Mouse (Mus musculus): ENCODE measurements around the gene Noxo1. TPM values are rescaled to one million over a fixed set of nuclear protein-coding genes. Genes with fewer than 3 reads are reported as not detected.
"Not testable (repeated sequence)": the region's sequence is repeated elsewhere in the genome, so short reads cannot be mapped to it uniquely, and the experiment has no call there.

Noxo1 gene
- polyA plus RNA-seq, 1 experiment from 2014 or later: 5.3 TPM

DNA sequence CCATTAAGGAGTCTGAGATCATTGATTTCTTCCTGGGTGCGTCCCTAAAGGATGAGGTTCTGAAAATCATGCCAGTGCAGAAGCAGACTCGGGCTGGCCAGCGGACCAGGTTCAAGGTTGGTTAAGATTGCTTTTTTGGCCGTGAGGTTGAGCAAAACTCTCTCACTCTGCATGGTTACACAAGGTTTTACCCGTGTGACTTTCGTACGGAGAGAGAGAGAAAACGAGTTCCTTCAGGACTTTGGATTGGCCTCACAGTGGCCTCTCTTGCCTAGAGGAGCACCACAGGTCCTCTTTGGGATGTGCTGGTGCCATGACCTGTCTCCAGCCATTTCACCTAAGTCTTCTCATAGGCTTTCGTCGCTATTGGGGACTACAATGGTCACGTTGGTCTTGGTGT, 24.6 kb downstream of the Noxo1 start:
- Histone ChIP-seq H3K4me3 (ENCODE audit: low read depth, low read length) (peak overlapping the region; percentile 91), H3K4me2 (ENCODE audit: low read depth, low read length) (peak overlapping the region; percentile 81), H3K27ac (replicated peaks; ENCODE audit: low read depth, low read length) (peak overlapping the region; percentile 87; the same call in 1 of the 2 replicates), H3K4me1 (ENCODE audit: control insufficient read depth, insufficient read depth, low read length) (peaks cover 15% of the 10 kb centered on the region), H3K9ac (ENCODE audit: low read depth, low read length) (peak overlapping the region; percentile 96), H3K36me3 (ENCODE audit: control insufficient read depth, insufficient read depth, low read length) (peaks cover 37% of the 10 kb centered on the region)
- not testable (repeated sequence) for DNase-seq (ENCODE audit: low spot score); ATAC-seq (ENCODE audit: low read depth); H3K27me3 ChIP-seq (replicated peaks; ENCODE audit: control insufficient read depth, insufficient read depth, low read length); H3K9me3 ChIP-seq (ENCODE audit: control insufficient read depth, low read length)
- WGBS: under 1% methylated on average over 10 of the region's 11 CpGs

DNA sequence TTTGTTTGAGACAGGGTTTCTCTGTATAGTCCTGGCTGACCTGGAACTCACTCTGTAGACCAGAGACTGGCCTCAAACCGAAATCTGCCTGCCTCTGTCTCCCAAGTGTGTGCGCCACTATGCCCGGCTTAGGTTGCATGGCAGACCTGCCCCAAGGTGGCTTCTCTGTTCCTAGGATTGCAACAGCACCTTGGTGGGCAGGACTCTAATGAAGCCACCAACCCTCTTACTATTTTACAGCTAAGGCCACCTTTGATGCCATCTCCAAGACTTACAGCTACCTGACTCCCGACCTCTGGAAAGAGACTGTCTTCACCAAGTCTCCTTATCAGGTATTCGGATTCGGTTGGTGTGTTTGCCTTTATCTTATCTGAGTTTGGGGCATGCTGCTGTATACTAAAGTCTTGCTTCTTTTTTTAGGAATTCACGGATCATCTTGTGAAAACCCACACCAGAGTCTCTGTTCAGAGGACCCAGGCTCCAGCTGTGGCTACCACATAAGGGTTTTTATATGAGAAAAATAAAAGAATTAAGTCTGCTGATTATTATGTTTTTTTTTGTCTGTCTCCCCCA, 25.4 kb downstream of the Noxo1 start:
- peaks cover 15% of the 10 kb centered on the region for H3K4me1 ChIP-seq (ENCODE audit: control insufficient read depth, insufficient read depth, low read length)
- H3K27me3 ChIP-seq (replicated peaks; ENCODE audit: control insufficient read depth, insufficient read depth, low read length); H3K9me3 ChIP-seq (ENCODE audit: control insufficient read depth, low read length); DNase-seq (ENCODE audit: low spot score); ATAC-seq (ENCODE audit: low read depth): not testable (repeated sequence)
- peak overlapping the region; percentile 57 for H3K9ac ChIP-seq (ENCODE audit: low read depth, low read length)
- peak overlapping the region; percentile 91 for H3K4me3 ChIP-seq (ENCODE audit: low read depth, low read length)
- 56% methylated on average over 7 of the region's 7 CpGs for WGBS
- peak overlapping the region; percentile 81 for H3K4me2 ChIP-seq (ENCODE audit: low read depth, low read length)
- H3K27ac ChIP-seq (replicated peaks; ENCODE audit: low read depth, low read length): peak overlapping the region; percentile 15; the same call in 1 of the 2 replicates
- peaks cover 30% of the 10 kb centered on the region for H3K36me3 ChIP-seq (ENCODE audit: control insufficient read depth, insufficient read depth, low read length)

DNA sequence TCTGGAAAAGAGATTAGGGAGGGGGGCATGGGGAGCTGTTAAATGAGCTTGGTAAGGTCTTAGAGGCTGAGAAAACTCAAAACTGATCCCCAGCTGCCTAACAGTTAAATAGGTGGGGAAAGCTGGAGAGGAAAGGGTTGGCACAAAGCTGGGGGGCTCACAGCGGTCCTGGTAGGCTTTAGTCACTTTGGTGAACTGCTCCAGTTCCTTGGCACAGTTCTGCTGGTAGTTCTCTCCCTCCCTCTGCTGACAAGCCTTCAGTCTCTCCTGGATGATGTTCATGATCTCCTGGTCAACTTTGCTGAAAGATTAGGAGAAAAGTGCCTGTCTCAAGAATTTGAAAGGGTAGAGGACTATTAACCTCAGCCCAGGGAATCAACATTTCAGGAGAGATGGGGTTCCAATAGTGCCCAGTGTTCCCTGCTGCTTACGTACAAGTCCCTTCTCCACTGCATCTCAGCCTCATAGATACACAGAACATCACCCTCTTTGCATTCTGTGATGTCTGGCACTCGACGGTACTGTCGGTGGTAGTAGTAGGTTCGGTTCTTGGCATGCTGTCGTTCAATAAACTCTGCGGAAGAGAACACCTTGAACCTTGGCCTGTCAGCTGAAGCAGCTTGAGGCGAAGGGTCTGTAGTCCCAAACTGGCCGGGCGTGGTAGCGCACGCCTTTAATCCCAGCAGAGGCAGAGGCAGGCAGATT, 26.3 kb downstream of the Noxo1 start:
- Histone ChIP-seq H3K9ac (ENCODE audit: low read depth, low read length) (peak overlapping the region; percentile 14), H3K4me1 (ENCODE audit: control insufficient read depth, insufficient read depth, low read length) (peaks cover 15% of the 10 kb centered on the region), H3K4me2 (ENCODE audit: low read depth, low read length) (peak overlapping the region; percentile 75), H3K36me3 (ENCODE audit: control insufficient read depth, insufficient read depth, low read length) (peaks cover 26% of the 10 kb centered on the region), H3K27ac (replicated peaks; ENCODE audit: low read depth, low read length) (no peak overlapping the region), H3K27me3 (replicated peaks; ENCODE audit: control insufficient read depth, insufficient read depth, low read length) (no peaks in the 10 kb centered on the region), H3K4me3 (ENCODE audit: low read depth, low read length) (peak overlapping the region; percentile 70; the same call in 1 of the 2 replicates), H3K9me3 (ENCODE audit: control insufficient read depth, low read length) (no peaks in the 10 kb centered on the region)
- DNase-seq (ENCODE audit: low spot score) (no peak), ATAC-seq (ENCODE audit: low read depth) (no peak)
- 28% methylated on average over 13 of the region's 13 CpGs for WGBS

DNA sequence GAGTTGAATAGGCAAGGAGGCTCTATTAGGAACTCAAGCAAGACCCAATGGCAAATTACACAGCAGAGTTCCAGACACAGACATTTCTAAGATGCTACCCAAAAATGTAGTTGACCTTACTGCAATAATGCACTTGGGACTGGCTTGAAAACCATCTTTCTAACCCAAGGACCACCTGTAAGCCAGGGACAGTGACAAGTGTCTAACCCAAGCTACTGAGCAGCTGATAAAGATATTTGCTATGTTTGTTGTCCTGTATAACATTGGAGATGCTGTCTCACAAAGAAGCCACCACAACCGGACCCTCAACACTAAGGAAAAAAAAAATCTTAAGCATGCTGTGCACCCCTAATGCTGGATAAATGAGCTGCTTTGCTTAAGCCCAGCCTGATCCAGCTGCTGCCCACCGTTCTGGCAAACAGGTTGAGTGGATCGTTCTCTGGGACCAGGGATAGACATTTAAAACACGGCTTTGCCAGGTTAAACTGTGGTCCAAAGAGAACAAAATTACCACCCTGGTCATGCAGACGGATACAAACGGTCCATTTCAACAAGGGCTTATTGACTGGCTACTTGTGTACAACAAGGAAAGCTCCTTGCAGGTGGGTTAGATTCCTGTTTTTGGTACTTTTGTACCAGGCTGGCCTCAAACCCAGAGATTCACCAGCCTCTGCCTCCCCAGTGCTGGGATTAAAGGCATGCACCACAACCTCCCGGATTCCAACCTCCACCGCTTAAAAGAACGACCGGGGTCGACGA, 27.3 kb downstream of the Noxo1 start:
- no peak for DNase-seq (ENCODE audit: low spot score)
- peak overlapping the region; percentile 75 for H3K4me2 ChIP-seq (ENCODE audit: low read depth, low read length)
- H3K9ac ChIP-seq (ENCODE audit: low read depth, low read length): peak overlapping the region; percentile 89
- H3K36me3 ChIP-seq (ENCODE audit: control insufficient read depth, insufficient read depth, low read length): peaks cover 25% of the 10 kb centered on the region
- H3K4me1 ChIP-seq (ENCODE audit: control insufficient read depth, insufficient read depth, low read length): peaks cover 15% of the 10 kb centered on the region
- no peaks in the 10 kb centered on the region for H3K27me3 ChIP-seq (replicated peaks; ENCODE audit: control insufficient read depth, insufficient read depth, low read length)
- H3K4me3 ChIP-seq (ENCODE audit: low read depth, low read length): peak overlapping the region; percentile 70
- H3K27ac ChIP-seq (replicated peaks; ENCODE audit: low read depth, low read length): peak overlapping the region; percentile 74; the same call in 1 of the 2 replicates
- ATAC-seq (ENCODE audit: low read depth): no peak
- H3K9me3 ChIP-seq (ENCODE audit: control insufficient read depth, low read length): no peaks in the 10 kb centered on the region
- 3% methylated on average over 12 of the region's 12 CpGs for WGBS

DNA sequence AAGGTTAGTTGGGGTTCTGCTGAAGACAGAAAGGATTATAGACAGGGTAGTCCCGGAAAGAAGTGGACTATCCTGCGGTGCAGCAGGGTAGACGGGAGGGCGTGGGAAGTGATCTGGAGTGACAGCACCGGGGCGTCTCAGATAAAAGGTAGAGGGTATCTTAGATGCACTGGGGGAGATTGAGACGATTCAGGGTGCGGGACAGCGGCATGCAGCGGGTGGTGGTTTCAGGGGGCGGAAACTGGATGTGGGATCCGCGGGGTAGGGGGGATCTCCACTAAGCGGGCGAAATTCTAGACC, 27.8 kb downstream of the Noxo1 start:
- DNase-seq (ENCODE audit: low spot score) (peak; percentile 16), ATAC-seq (ENCODE audit: low read depth) (peak; percentile 2; the same call in 1 of the 2 replicates)
- Histone ChIP-seq H3K4me2 (ENCODE audit: low read depth, low read length) (peak overlapping the region; percentile 75), H3K27ac (replicated peaks; ENCODE audit: low read depth, low read length) (peak overlapping the region; percentile 74), H3K27me3 (replicated peaks; ENCODE audit: control insufficient read depth, insufficient read depth, low read length) (no peaks in the 10 kb centered on the region), H3K4me1 (ENCODE audit: control insufficient read depth, insufficient read depth, low read length) (peaks cover 15% of the 10 kb centered on the region), H3K9me3 (ENCODE audit: control insufficient read depth, low read length) (no peaks in the 10 kb centered on the region), H3K9ac (ENCODE audit: low read depth, low read length) (peak overlapping the region; percentile 89), H3K4me3 (ENCODE audit: low read depth, low read length) (peak overlapping the region; percentile 70), H3K36me3 (ENCODE audit: control insufficient read depth, insufficient read depth, low read length) (peaks cover 20% of the 10 kb centered on the region)
- 0% methylated on average over 12 of the region's 15 CpGs for WGBS

DNA sequence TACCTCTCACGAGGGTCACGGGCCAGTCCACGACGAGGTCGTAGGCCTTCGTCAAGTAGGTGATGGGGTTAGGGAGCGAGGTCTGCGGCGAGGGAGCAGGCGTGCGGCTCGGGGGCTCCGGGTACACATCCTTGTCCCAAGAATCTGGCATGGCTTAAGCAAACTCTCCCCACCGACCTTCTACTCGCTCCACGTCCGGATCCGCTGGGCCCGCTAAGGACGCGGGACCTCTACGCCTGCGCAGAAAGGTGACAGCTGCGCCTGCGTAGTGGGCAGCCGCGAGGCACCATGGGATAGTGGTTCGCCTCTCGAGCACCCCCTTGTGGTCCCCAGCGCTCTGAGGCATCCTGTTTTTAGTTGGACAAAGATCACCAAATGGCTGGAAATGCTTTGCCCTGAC, 28.1 kb downstream of the Noxo1 start, which contains the start of gene Ndufb10:
Ndufb10 (minus strand) TSS at position 295 of the 400 bp plus-strand sequence.
- Histone ChIP-seq H3K27ac (replicated peaks; ENCODE audit: low read depth, low read length) (peak within 1 kb of the TSS; percentile 74), H3K4me1 (ENCODE audit: control insufficient read depth, insufficient read depth, low read length) (peaks cover 15% of the 10 kb centered on the region), H3K9ac (ENCODE audit: low read depth, low read length) (peak within 1 kb of the TSS; percentile 89), H3K4me2 (ENCODE audit: low read depth, low read length) (peak within 1 kb of the TSS; percentile 75), H3K36me3 (ENCODE audit: control insufficient read depth, insufficient read depth, low read length) (peaks cover 20% of the 10 kb centered on the region), H3K9me3 (ENCODE audit: control insufficient read depth, low read length) (no peaks in the 10 kb centered on the region), H3K27me3 (replicated peaks; ENCODE audit: control insufficient read depth, insufficient read depth, low read length) (no peaks in the 10 kb centered on the region), H3K4me3 (ENCODE audit: low read depth, low read length) (peak within 1 kb of the TSS; percentile 70)
- DNase-seq (ENCODE audit: low spot score) (peak; percentile 96), ATAC-seq (ENCODE audit: low read depth) (peak; percentile 76)
- WGBS: 0% methylated on average over 23 of the region's 30 CpGs

DNA sequence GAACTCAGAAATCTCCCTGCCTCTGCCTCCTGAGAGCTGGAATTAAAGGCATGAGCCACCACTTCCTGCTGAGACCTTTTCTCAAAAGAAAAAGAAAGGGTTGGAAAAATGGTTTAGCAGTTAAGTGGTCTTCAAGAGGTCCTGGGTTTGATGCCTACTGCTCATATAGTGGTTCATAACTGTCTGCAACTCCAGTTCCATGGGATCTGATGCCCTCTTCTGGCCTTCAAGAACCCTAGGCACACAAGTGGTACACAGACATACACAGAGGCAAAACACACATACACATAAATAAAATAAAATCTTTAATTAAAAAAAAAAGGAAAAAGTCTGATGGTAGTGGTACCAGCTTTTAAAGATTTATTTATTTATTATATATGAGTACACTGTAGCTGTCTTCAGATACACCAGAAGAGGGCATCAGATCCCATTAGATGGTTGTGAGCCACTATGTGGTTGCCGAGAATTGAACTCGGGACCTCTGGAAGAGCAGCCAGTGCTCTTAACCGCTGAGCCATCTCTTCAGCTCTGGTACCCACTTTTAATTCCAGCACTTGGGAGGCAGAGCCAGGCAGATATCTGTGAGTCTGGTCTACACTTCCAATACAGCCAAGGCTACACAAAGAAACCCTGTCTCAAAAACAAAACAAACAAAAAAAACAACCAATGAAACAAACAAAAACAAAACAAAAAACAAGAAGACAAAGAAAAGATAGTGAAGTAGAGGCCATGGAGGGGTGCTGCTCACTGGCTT, 29.8 kb downstream of the Noxo1 start:
- Histone ChIP-seq H3K4me1 (ENCODE audit: control insufficient read depth, insufficient read depth, low read length) (peaks cover 15% of the 10 kb centered on the region), H3K4me2 (ENCODE audit: low read depth, low read length) (no peak overlapping the region), H3K9ac (ENCODE audit: low read depth, low read length) (no peak overlapping the region), H3K9me3 (ENCODE audit: control insufficient read depth, low read length) (no peaks in the 10 kb centered on the region), H3K4me3 (ENCODE audit: low read depth, low read length) (no peak overlapping the region), H3K27me3 (replicated peaks; ENCODE audit: control insufficient read depth, insufficient read depth, low read length) (no peaks in the 10 kb centered on the region), H3K27ac (replicated peaks; ENCODE audit: low read depth, low read length) (no peak overlapping the region), H3K36me3 (ENCODE audit: control insufficient read depth, insufficient read depth, low read length) (peaks cover 17% of the 10 kb centered on the region)
- ATAC-seq (ENCODE audit: low read depth): no peak
- 71% methylated on average over 3 of the region's 3 CpGs for WGBS
- no peak for DNase-seq (ENCODE audit: low spot score)

DNA sequence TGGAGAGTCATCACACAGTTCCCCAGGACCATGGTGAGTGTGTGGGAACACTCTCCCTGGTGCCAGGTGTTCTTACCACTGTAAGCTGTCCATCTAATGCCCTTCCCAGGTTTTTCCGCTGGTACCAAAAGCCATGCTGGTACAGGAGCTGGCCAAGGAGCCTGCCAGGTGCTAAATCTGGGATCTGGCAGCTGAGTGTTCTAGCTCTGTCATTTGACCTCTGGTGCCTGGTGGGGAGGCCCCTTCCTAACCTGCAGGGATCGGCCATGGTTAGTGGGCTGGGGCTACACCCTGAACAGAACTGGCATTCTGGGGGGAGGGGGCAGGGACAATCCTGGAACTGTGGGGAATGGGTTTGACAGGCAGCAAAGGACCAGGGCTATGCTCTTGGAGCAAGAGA, 31.6 kb downstream of the Noxo1 start, which contains the start of gene Rpl3l:
Rpl3l (plus strand) TSS at position 203 of the 400 bp plus-strand sequence.
- Histone ChIP-seq H3K4me2 (ENCODE audit: low read depth, low read length) (no peak within 1 kb of the TSS), H3K36me3 (ENCODE audit: control insufficient read depth, insufficient read depth, low read length) (peaks cover under 1% of the 10 kb centered on the region; the same call in 1 of the 2 replicates), H3K27me3 (replicated peaks; ENCODE audit: control insufficient read depth, insufficient read depth, low read length) (no peaks in the 10 kb centered on the region), H3K9ac (ENCODE audit: low read depth, low read length) (no peak within 1 kb of the TSS), H3K9me3 (ENCODE audit: control insufficient read depth, low read length) (no peaks in the 10 kb centered on the region), H3K27ac (replicated peaks; ENCODE audit: low read depth, low read length) (no peak within 1 kb of the TSS), H3K4me3 (ENCODE audit: low read depth, low read length) (no peak within 1 kb of the TSS), H3K4me1 (ENCODE audit: control insufficient read depth, insufficient read depth, low read length) (peaks cover 5% of the 10 kb centered on the region; the same call in 1 of the 2 replicates)
- ATAC-seq (ENCODE audit: low read depth) (no peak), DNase-seq (ENCODE audit: low spot score) (no peak)
- WGBS: 75% methylated on average over 2 of the region's 2 CpGs

Measured in embryonic facial prominence, embryonic 14.5 days (tissue).